Mouse (Mus musculus) embryonic fibroblast, embryonic 13.5 days (primary cell): ENCODE measurements around the gene Vps37d. TPM values are rescaled to one million over a fixed set of nuclear protein-coding genes. Genes with fewer than 3 reads are reported as not detected.

Experiments
- H3K27ac ChIP-seq: 2 replicates; pipeline ENCODE4 v1.5.1; 2012; ENCODE audit warnings: low read length, control low read depth, inconsistent platforms; ENCODE audit not compliant: insufficient read depth
- H3K4me1 ChIP-seq: 2 replicates; pipeline ENCODE4 v1.6.1; 2011; ENCODE audit warnings: low read length; ENCODE audit not compliant: control insufficient read depth, insufficient read depth
- H3K4me3 ChIP-seq: 2 replicates; pipeline ENCODE4 v1.5.1; 2011; ENCODE audit warnings: mild to moderate bottlenecking, control low read depth, low read length; ENCODE audit not compliant: insufficient read depth
- CTCF ChIP-seq: IDR thresholded peaks from 2 replicates; pipeline ENCODE4 v1.5.1; 2011; ENCODE audit warnings: mild to moderate bottlenecking, control low read depth, low read length, moderate library complexity, borderline replicate concordance; ENCODE audit not compliant: insufficient read depth
- POLR2A ChIP-seq: IDR thresholded peaks from 2 replicates; pipeline ENCODE4 v1.6.1; 2011; ENCODE audit warnings: low read depth, mild to moderate bottlenecking, control low read depth, low read length, moderate library complexity
- polyA plus RNA-seq: library from polyadenylated mRNA; stranded (reverse); fragments of >200 nt; gene quantifications from 2 replicates; pipeline ENCODE4 v1.2.4, GENCODE M21; 2011; ENCODE audit warnings: low read depth; ENCODE audit not compliant: missing spikeins, insufficient read length

The Vps37d gene
- 3.0 and 4.0 TPM in 2 replicates for polyA plus RNA-seq

GRCm38 (mm10) chr5:135077564-135078481, at the start of gene Vps37d:
TSS of gene Vps37d (minus strand) at chr5:135078266.
- no peaks in the 10 kb centered on the region for H3K4me1 ChIP-seq
- no peak within 1 kb of the TSS for H3K27ac ChIP-seq
- TF ChIP-seq POLR2A (no peak), CTCF (peak; percentile 33; the same call in 1 of the 2 replicates)
- H3K4me3 ChIP-seq, result peak within 1 kb of the TSS; percentile 74

GRCm38 (mm10) chr5:135127669-135128068, 49.6 kb upstream of the Vps37d start:
- TF ChIP-seq CTCF (no peak), POLR2A (no peak)
- no peaks in the 10 kb centered on the region for H3K4me1 ChIP-seq

GRCm38 (mm10) chr5:135126121-135126520, 48.1 kb upstream of the Vps37d start:
- TF ChIP-seq CTCF (no peak), POLR2A (no peak)
- H3K4me3 ChIP-seq, result no peak overlapping the region
- H3K4me1 ChIP-seq, result no peaks in the 10 kb centered on the region
- H3K27ac ChIP-seq, result no peak overlapping the region

More at GRCm38 (mm10) chr5:135127669-135128068, 49.6 kb upstream of the Vps37d start:
- Histone ChIP-seq H3K27ac (no peak overlapping the region), H3K4me3 (no peak overlapping the region)

- no peak for TF ChIP-seq CTCF
- no peak for TF ChIP-seq POLR2A
- Histone ChIP-seq H3K4me1 (no peaks in the 10 kb centered on the region), H3K27ac (no peak overlapping the region), H3K4me3 (no peak overlapping the region)
Measured at GRCm38 (mm10) chr5:135120753-135121152, 42.7 kb upstream of the Vps37d start.

GRCm38 (mm10) chr5:135118589-135119081, 40.6 kb upstream of the Vps37d start:
- no peak overlapping the region for H3K4me3 ChIP-seq
- H3K4me1 ChIP-seq, result no peaks in the 10 kb centered on the region
- TF ChIP-seq CTCF, result peak; percentile 81; the same call in 1 of the 2 replicates
- no peak for TF ChIP-seq POLR2A
- no peak overlapping the region for H3K27ac ChIP-seq

GRCm38 (mm10) chr5:135115241-135115640, 37.2 kb upstream of the Vps37d start:
- TF ChIP-seq CTCF (no peak), POLR2A (no peak)
- H3K27ac ChIP-seq, result no peak overlapping the region
- no peak overlapping the region for H3K4me3 ChIP-seq
- no peaks in the 10 kb centered on the region for H3K4me1 ChIP-seq

GRCm38 (mm10) chr5:135113782-135114181, 35.7 kb upstream of the Vps37d start:
- TF ChIP-seq CTCF, result no peak
- no peak for TF ChIP-seq POLR2A
- no peak overlapping the region for H3K27ac ChIP-seq
- no peak overlapping the region for H3K4me3 ChIP-seq
- H3K4me1 ChIP-seq, result no peaks in the 10 kb centered on the region

- Histone ChIP-seq H3K4me3 (no peak overlapping the region), H3K4me1 (no peaks in the 10 kb centered on the region), H3K27ac (no peak overlapping the region)
- TF ChIP-seq POLR2A (no peak), CTCF (no peak)
Measured at GRCm38 (mm10) chr5:135109976-135110375, 31.9 kb upstream of the Vps37d start.

GRCm38 (mm10) chr5:135109426-135109825, 31.4 kb upstream of the Vps37d start:
- Histone ChIP-seq H3K4me3 (no peak overlapping the region), H3K4me1 (no peaks in the 10 kb centered on the region), H3K27ac (no peak overlapping the region)
- TF ChIP-seq POLR2A (no peak), CTCF (no peak)

GRCm38 (mm10) chr5:135109017-135109416, 31.0 kb upstream of the Vps37d start:
- no peak overlapping the region for H3K4me3 ChIP-seq
- no peaks in the 10 kb centered on the region for H3K4me1 ChIP-seq
- TF ChIP-seq CTCF (no peak), POLR2A (no peak)
- H3K27ac ChIP-seq, result no peak overlapping the region
